12 mouse cellular contexts compared by ENCODE assay signal in genomic region chr14:8191331-8191965, GRCm38 (mm10).
"Had no signal": no experiment of that assay in that cellular context is flagged by ENCODE, and none has a peak within 500 bp of the region (broad histone marks: within the 10 kb centered on the region; RNA-seq: fewer than 3 reads in every experiment).

No protein-coding gene starts in this region.

- H3K27ac ChIP-seq: liver, embryonic 13.5 days; lung, embryonic 15.5 days; macrophage; stomach, embryonic 15.5 days had no signal

- H3K9ac ChIP-seq: liver, embryonic 13.5 days; liver, postnatal 0 days; lung, embryonic 15.5 days; stomach, embryonic 15.5 days had no signal

- H3K9me3 ChIP-seq: liver, embryonic 13.5 days; lung, embryonic 15.5 days; megakaryocyte, embryonic 14.5 days; stomach, embryonic 15.5 days had no signal

- H3K36me3 ChIP-seq: liver, embryonic 13.5 days; lung, embryonic 15.5 days; stomach, embryonic 15.5 days had no signal

- H3K27me3 ChIP-seq: liver, embryonic 13.5 days; lung, embryonic 15.5 days; stomach, embryonic 15.5 days had no signal

- ATAC-seq: liver, postnatal 0 days had no signal

- H3K4me1 ChIP-seq: liver, embryonic 13.5 days; lung, embryonic 15.5 days; megakaryocyte, embryonic 14.5 days; stomach, embryonic 15.5 days had no signal

- H3K4me2 ChIP-seq: liver, embryonic 13.5 days; lung, embryonic 15.5 days; midbrain, embryonic 11.5 days; stomach, embryonic 15.5 days had no signal

- DNase-seq: kidney, adult 18-20 months; kidney, postnatal 10 days; liver, embryonic 13.5 days; liver, postnatal 0 days; lung, postnatal 14 days; right cerebral cortex, postnatal 14 days; thymus, postnatal 4 days had no signal

- H3K4me3 ChIP-seq: liver, embryonic 13.5 days; lung, embryonic 15.5 days; megakaryocyte, embryonic 14.5 days; stomach, embryonic 15.5 days had no signal
